Mouse (Mus musculus): ENCODE measurements at regions not wholly inside any gene's neighbourhood (a gene's known extent, or its start where the extent isn't known, plus 50 kb on each side); places are given as distances from the start of the nearest gene placed in this dataset.
A peak's percentile ranks its signal among the peaks of the same experiment; 100 is the strongest.

DNA sequence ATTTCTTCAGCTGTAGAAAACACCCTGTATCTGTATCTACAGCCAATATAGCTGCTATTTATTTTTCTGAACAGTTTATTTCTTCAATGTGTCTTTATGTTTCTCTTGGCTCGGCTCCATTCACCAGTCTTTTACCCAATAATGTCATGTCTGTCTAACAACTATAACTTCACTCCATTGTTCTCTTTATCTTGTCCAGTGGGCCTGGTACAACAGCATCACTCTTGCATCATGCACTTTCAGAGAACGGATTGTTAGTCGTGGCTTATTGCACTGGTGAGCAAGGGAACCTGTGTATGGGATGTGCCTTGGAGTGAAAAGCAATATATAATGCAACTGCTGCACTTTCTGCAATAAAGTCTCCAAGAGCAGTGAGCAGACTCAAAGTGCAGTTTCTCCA, 299.6 kb upstream of the Marcks start:
- no peak for DNase-seq

DNA sequence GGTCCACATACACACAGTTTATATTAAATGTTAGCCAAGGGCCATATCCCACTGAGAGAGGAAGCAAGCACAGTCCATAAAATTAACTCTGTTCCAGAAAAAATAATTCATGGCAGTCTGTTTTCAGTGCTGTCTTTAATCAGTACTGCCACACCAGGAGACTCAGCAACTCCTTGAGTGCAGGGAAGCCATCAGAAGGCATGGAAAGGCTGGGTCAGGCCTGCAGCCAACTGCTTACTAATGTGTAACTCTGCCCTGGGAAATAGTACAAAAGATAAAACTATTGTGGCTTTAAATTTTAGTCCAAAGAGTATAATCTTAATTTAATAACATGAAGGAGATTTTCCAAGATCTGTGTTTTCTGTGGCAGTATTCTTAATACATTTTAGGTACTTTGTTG, 298.1 kb upstream of the Marcks start:
- DNase-seq: no peak

DNA sequence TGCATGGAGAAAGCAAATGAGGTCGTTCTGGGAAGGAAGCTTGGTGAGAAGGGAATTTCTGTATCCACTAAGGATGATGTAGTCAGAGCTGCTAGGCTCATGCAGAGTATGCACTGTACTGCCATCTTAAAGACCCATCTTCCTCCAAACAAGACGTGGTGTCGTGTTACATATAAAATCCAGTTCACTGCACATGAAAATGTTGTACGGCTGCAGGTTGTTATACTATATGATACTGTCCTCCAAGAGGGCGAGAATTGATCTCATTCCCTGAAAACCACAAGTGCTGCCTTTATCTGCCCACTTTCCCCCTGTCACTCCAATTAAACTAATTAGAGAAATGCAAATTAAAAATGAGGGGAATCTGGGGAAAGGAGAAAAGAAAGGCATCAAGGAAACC, 295.5 kb upstream of the Marcks start:
- DNase-seq: no peak

DNA sequence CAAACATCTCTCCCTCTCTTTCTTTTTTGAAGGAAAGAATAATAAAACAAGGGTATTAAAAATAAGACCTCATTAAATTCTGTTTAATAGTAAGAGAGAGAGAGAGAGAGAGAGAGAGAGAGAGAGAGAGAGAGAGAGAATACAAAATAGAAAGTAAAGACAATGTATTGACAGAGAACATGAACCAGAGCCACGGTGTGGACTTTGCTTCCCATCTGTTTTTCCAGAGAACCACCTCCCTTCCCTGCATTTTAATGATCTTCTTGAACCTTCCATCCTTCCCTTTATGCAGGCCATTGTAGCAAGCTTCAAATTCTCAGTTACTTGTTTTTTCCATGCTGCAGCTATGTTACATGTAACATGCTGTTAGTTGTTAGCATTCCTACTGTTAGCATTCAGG, 284.3 kb upstream of the Marcks start:
- no peak for DNase-seq

DNA sequence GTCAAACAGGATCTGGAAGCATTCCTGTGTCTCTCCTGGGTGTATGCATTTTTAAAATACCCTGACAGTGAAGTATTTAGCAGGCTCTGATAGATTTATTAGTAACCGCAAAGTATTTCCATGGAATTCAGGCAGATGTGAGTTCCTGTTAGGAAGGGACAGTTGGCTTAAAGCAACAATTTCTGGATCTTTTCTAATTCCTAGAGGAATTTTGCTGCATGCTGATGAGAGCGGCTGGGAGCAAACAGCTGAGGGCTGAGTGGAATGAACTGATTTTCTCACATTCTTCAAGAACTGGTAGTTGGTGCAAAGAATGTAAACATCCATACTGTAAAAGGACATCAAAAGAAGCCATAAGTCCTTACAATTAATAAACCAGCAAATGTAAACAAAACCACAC, 283.9 kb upstream of the Marcks start:
- DNase-seq: no peak

DNA sequence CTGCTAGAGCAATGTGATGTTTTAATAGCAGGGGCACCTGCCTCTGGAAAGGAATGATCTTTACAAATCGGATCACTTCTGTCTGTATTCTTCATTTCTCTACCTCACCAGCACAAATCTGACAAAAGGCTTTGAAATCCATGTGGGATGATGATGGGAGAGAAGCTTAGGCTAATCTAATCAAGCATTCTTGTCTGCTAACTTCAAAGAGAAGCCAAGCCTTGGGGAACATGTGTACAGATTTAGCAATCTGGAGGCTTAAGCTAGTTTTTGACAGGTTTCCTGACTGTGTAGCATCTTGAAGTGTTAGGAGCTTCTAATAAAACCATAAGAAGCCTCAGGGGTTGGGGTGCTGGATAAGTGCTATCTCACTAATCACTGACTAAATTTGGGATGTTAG, 277.6 kb upstream of the Marcks start:
- DNase-seq: no peak

DNA sequence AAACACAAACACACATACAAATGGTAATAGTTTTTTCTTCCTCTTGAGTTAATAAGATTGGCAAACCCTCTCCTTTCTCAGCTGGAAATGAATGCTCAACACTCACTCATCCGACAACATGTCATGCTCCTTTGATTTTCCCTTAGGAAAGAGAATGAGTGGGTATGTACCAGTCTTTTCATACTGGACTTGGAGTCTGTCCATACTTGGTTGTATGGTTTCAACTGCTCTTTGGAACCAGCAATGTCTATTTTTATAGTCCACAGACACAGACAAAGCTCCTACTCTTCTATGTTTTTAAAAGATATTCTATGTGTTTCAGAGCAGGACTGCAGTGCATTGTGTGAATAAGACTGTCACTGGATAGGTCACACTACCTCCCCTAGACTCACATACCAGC, 273.7 kb upstream of the Marcks start:
- DNase-seq: no peak

DNA sequence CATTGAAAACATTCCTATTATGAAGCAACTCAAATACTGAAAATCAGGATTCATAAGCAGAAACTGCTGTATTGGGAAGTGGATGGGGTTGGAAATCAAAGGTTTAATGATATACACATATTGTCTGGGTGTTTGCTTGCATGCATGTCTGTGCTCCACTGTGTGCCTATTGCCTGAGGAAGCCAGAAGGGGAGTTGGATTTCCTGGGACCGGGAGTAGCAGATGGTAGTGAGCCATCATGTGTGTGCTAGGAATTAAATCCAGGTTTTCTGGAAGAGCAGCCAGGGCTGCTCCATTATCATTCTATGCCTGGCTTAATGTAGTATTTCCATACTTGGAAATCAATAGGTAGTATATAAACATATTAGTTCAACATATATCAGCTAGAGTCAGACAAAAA, 271.0 kb upstream of the Marcks start:
- DNase-seq: no peak

DNA sequence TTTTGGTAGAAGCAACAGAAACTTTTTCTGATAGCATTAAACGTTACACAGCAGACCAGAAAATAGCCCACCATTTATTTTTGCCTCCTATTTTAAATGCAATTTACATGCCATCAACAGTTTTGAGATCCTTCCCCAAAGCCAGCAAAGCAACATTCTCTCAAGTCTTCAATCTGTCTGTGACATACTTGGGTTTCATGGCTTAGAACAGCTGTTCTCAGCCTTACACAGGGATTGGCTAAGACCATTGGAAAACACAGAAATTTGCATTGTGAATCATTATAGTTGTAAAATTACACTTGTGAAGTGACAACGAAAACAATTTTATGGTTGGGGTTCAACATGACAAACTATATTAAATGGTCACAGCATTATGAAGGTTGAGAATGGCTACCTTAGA, 268.8 kb upstream of the Marcks start:
- no peak for DNase-seq

DNA sequence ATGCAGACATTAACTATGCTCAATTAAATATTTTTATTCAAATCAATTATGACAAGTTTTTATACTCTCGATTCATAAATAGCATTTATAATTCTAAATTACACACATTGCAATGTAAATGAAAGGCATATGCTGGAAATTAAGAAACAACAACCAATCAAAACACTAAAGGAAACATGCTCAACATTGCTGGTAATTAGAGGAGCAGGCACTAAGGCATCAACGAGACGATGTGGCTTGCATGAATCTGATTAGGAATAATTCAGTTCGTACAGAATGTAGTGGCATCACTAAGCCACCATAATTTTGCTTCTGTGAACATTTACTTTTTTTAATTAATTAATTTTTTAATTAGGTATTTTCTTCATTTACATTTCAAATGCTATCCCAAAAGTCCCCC, 266.2 kb upstream of the Marcks start:
- DNase-seq: no peak

DNA sequence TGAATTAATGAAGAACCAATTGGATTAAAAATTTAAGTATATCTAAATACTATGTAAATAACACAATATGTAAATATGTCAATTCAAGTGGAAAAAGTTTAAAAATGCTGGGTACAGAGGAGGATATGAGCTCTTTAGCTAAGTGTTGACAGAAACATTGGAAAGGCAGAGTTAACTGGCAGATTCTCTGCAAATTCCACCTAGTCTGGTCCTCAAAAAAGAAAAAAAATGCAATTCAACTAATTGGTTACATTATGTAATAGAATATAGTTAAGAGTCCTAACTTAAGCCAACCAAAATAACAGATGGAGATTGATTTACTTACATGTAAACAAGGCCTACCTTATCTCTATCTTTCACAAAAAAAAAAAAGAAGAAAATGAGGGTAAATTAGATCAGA, 265.7 kb upstream of the Marcks start:
- DNase-seq: no peak

DNA sequence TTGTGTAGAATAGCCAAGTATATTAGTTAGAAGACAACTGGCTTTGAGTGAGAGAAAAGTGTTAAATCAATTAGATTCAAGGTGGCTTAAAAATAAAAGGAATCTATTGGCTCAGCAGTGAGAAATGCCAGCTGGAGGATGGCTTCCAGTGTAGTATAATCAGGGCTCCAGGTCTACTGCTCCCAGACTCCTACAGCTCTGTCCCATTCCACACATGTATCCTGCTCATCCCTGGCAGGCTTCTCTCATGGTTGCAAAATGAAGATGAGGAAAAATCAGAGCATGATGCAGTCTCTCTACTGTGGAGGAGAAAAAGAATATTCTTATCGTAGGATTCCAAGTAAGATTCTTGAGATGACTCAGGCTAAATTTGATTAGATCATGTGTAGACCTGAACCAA, 263.7 kb upstream of the Marcks start:
- DNase-seq: peak; percentile 9

DNA sequence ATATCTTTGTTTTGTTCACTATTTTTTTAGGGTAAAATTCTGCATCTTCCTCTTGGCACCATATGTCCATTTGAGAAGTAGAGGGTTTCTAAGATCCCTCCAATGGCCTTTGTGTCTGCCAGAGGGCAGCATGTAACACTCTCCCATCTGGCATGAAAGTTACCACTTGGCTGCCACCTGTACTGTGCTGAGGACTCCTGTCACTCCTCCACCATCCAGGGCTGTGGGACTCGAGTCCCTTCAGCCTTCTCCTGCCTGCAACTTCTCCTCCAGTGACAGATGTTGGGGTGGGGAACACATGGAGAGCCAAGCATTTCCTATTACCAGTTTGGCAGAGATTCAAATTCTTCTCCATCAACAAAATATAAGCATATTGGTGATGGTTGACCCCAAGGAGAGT, 262.3 kb upstream of the Marcks start:
- DNase-seq: peak; percentile 38

DNA sequence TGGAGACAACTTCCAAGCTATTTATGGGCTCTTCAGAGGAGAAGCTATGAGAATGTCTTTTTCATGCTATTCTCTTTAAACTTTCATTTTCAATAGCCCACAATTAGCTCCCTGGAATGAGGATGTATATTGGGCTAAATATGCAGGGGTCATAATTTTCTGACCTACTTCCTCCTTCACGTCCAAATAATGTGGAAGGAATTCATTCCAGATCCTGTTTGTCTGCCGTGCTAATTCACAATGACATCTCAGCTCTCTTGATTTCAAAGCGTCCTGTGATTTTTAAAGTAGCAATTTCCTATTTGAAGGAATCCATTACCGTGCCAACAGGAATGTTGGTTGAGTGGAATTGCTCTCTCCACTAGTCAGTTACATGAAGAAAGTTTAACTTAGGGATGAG, 261.7 kb upstream of the Marcks start:
- peak; percentile 11 for DNase-seq

DNA sequence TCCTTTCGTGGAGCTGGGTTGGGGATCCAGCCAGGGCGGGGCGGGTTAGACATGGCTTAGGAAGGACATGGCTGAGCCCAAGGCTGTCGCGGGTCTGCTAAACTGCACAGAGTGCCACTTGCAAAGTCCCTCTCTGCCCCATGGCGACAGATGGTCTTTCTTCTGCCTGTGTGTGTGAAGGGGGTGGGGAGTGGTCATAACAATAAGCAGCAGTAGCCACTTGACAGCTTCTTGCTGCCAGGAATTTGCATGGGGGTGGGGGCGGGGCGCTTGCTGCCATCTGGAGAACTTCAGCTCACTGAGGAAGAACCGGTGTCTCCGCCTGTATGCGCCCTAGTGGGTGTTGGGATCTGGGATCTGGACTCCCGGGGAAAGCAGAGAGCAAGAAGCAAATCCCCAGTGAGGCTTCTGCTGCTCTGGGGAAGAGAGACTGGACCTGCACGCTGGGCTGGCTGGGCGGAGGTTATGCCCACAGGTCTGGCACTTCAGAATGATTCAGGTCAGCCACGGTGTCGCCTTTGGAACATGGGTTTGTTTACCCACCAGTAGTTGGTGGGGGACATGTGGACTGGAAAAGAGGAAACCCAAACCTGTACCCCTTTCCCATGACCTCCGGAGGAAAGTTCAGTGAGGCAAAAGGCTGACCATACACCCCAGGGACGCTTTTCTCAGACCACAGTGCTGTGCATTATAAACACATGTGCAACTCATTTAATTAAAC, 258.7 kb upstream of the Marcks start:
- peak; percentile 52 for DNase-seq

DNA sequence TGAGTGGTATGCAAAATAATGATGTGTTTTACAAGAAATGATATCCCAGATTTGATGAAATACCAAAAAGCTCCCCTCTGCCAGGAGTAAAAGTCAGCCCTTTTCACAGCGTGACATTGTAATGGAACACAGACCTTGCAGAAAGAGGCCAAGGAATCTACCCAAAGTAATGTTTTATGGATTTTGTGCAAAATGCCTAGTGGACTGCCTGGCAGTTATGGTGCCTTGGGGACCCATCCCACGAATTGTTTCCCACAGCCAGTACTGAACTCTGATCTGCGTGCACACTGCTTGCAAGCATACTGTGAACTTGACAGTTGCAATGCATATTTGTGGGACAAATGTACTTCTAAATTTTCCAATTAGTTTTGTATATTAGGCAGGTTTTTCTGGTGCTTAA, 251.3 kb upstream of the Marcks start:
- DNase-seq: no peak

DNA sequence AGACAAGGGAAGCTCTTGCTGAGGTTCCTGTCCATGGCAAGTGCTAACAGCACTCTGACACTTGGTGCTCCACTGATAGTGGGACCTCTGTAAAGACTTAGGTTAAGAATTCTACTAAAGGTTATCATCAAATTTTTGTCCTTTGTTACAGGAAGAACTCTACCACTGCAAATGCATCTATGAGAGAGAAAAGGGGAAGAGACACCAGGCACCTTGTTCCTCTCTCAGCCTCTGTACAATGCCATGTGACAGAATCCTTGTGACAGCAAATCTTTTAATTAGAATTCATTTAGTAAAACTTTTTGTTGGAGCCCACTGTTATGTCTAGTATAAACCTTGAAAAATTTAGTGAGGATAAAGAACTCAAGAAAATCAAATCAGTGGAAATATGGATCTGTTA, 247.5 kb upstream of the Marcks start:
- no peak for DNase-seq

DNA sequence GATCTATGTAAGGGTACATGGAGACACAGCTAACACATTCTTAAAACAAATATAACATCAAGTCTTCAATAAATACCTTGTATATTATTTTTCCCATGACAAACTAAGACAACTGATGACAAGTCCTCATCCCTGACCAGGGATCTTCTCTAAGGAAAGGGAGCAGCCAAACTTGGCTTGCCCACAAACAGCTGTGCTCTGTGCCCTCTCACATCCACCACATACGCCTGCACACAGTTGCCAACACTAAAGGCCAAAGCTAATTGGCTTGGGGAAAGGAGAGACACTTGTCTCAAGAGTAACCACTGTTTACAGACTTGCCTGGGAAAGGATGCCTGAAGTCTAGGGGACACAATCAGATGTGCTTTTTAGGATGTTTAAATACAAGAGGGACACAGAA, 241.3 kb upstream of the Marcks start:
- no peak for DNase-seq

DNA sequence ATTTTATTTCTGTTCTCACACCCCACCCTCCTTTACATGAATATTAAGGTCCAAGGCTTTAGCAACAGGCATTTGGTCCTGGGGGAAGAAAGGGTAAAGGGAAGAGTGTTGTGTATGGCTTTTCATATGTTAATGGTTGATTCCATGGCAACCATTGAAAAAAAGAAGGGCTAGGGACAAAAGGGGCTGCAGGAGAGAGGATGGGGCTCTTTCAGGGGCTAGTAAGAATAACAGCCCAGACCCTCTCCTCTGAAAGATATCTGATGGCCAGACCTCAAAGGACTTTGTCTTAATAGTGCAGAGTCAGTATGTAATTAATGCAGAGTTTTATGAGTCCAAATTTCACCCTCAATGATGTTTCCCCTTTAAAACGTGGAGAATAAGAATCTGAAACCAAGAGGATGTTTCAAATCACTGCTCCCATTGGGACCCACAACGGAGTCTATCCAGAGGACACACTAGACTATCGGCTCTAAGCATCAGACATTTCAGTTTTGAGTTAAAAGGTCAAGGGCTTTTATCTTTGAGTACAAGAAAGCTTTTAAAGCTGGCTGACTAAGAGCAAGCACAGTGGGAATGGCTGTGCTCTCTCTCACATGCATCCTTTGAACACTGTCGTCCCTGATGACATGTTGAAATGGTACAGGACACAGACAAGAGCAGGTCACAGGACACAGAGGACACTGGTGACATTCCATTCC, 239.4 kb upstream of the Marcks start:
- no peak for DNase-seq

DNA sequence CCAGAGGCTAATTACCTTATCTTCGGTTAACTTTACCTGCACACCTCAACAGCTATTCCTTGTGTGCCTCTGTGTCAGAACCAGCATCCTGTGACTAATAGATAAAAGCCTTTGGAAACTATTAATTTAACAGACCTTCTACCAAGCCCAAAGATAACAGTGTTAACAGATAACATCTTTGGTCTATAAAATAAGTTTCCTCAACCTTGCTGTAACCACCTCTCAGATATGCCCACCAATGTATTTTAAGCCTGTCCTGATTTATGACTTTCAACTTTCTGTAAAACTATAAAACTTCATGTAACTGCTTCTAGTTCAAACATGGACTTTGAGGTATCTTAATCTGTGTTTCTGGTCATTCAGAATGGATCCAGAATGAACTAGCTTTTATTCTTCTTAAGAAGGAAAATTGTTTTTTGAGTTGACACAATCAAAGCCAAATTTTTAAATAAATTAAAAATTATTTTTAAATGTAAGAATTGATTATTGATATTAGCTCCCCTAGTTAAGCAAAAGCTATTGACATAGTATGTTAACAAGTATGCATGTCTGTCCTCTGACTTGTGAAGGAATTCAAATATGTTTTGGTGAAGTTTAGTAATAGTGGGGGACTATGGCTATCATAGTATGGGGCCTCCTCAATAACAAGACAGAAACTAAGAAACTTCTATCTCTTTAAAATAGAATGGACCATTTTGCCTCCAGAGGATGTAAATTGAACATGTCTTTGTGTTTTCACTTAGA, 238.7 kb upstream of the Marcks start:
- DNase-seq: no peak

DNA sequence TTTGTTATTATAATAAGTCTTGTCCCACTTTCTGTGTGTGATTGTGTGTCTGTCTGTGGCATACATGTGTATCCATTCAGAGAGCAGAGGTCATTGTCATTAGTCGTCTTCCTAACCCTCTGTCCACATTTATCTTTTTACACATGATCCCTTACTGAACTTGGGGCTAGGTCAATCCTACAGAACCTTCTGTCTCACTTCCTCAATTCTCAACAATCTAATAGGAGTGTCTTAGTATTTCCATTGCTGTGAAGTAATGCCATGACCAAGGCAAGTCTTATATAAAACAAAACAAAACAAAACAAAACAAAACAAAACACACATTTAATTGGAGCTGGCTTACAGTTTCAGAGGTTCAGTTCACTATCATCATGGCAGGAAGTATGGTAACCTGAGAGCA, 237.5 kb upstream of the Marcks start:
- DNase-seq: no peak

DNA sequence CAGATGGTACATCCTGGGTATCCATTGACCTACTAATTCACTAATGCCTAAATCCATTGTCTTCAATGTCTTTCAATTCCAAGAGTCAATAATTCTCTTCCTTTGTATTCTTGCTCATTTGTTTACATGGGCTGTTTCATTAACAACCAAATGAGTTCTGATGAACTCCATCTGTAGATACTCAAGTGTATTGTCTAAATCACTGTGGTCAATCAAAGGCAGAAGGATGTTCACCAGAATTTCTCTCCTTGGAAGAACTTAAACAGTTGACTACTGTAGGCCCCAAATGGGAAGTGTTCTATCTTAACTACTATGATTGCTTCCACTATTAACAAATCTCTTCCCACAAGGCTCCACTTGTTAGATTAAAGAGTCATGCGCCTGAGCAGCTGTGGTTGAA, 236.9 kb upstream of the Marcks start:
- no peak for DNase-seq

DNA sequence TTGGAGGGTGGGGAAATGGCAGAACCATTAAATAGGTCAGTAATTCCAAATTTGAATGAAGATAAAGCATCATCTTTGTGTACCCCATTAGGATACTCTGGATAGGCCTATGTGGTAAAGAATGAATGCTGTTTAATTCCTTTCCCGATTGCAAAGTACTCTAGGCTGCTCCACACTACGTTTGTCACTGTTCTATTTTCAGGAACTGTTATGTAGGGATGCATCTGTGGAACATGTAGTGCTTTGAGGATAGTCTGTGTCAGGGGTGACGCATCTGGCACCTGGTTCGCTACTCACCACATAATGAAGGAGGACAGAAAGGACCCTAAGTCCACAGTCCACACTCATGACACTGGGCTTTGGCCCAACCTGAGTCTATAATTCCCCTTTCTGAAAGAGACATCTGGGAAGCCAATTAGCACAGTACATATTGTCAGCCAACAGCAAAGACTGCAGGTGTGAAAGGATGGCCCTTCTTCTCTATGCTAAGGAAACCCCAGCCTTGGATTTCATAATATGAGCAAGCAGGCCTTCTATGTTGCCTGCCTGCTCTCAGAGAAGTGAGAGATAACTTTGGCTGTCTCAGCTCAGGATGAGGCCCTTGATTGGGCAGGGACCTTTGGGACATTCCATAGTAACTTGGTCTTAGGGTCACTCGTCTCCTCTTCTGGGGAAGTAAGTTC, 230.4 kb upstream of the Marcks start:
- no peak for DNase-seq

DNA sequence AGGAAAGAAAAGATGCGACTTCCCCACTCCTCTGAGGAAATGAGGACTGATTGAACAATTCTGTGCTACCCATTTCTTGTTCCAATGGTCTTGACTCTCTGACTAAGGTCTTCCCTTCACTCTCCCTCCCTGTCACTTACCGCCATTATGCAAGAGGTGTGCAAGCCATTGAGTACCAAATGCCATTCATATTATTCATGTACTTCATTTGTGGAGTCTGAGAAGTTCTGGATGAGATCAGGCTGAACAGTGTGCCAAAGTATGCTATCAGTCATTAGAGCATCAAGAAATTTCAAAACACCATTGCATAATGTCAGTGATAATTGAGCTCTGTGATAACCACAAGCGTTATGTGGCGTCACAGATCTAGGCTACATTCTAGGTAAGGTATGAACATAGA, 229.1 kb upstream of the Marcks start:
- DNase-seq: no peak
